Comparison of ENCODE assay signal across 14 mouse cellular contexts in genomic region chr14:27371669-27372076, GRCm38 (mm10). TPM values are rescaled to one million over a fixed set of nuclear protein-coding genes. Genes with fewer than 3 reads are reported as not detected.
DNase-seq lines count a peak whose midpoint lies in the region; ATAC-seq and TF ChIP-seq lines count a peak whose summit lies in the region.
"Had no signal": no experiment of that assay in that cellular context is flagged by ENCODE, and none has a peak within 500 bp of the region (broad histone marks: within the 10 kb centered on the region; RNA-seq: fewer than 3 reads in every experiment).

No protein-coding gene starts in this region.

- ATAC-seq in intestine, embryonic 15.5 days: no peak

- no peak overlapping the region for H3K4me2 ChIP-seq in intestine, embryonic 15.5 days (replicated peaks)
- H3K4me2 ChIP-seq: hindbrain, embryonic 12.5 days had no signal

- H3K36me3 ChIP-seq in E14TG2a.4 (ENCODE audit: insufficient read depth, low read length): no peaks in the 10 kb centered on the region
- no peaks in the 10 kb centered on the region for H3K36me3 ChIP-seq in intestine, embryonic 15.5 days
- H3K36me3 ChIP-seq: hindbrain, embryonic 12.5 days had no signal

- peak; percentile 96 for DNase-seq in heart, adult 11 months
- DNase-seq in heart, postnatal 10 days: no peak
- DNase-seq in cerebellum, adult 18-20 months: peak; percentile 66 to 73
- no peak for DNase-seq in right cerebral cortex, adult 18-20 months
- DNase-seq in lung, postnatal 14 days: no peak
- DNase-seq in kidney, postnatal 36 days: no peak
- DNase-seq: kidney, adult 9 months; layer of hippocampus, adult 9-11 months; lung, adult 2 months; thymus, postnatal 36 days had no signal

- no peaks in the 10 kb centered on the region for H3K9me3 ChIP-seq in E14TG2a.4 (ENCODE audit: low read length)
- H3K9me3 ChIP-seq in intestine, embryonic 15.5 days: no peaks in the 10 kb centered on the region
- H3K9me3 ChIP-seq: hindbrain, embryonic 12.5 days; megakaryocyte, embryonic 14.5 days had no signal

- H3K9ac ChIP-seq in intestine, embryonic 15.5 days: no peak overlapping the region
- H3K9ac ChIP-seq: hindbrain, embryonic 12.5 days had no signal

- WGBS in intestine, embryonic 15.5 days: 40% methylated on average over 8 of the region's 8 CpGs

- H3K4me1 ChIP-seq in E14TG2a.4 (replicated peaks; ENCODE audit: low read depth, low read length): peaks cover 90% of the 10 kb centered on the region
- H3K4me1 ChIP-seq in intestine, embryonic 15.5 days (replicated peaks): 0 out of 2 replicates have a peak, but pooled peaks cover 2% of the 10 kb centered on the region

- intact Hi-C loops in heart, postnatal 10 days (cut with DNase I): no loop called here

- peak overlapping the region; percentile 48 for H3K4me3 ChIP-seq in E14TG2a.4 (replicated peaks; ENCODE audit: low read length)
- H3K4me3 ChIP-seq in intestine, embryonic 15.5 days (replicated peaks): no peak overlapping the region
- H3K4me3 ChIP-seq: hindbrain, embryonic 12.5 days; megakaryocyte, embryonic 14.5 days had no signal

- no peaks in the 10 kb centered on the region for H3K27me3 ChIP-seq in E14TG2a.4 (ENCODE audit: insufficient read depth, low read length)
- H3K27me3 ChIP-seq in intestine, embryonic 15.5 days (replicated peaks): no peaks in the 10 kb centered on the region
- H3K27me3 ChIP-seq: hindbrain, embryonic 12.5 days; megakaryocyte, embryonic 14.5 days had no signal

- TF ChIP-seq CTCF in E14TG2a.4 (conservative IDR thresholded peaks at IDR 0.05; ENCODE audit: low read length): no peak

- H3K27ac ChIP-seq in intestine, embryonic 15.5 days: peak overlapping the region; percentile 15; the same call in 1 of the 2 replicates
- H3K27ac ChIP-seq: hindbrain, embryonic 12.5 days had no signal

RNA-seq across cellular contexts. Expression of gene Fam208a, which starts 57.0 kb away (rescaled TPM):
- total RNA-seq in heart, postnatal 10 days (2021): 10 to 100 TPM; 13.2 to 15.4 TPM
- 9.2 and 9.8 TPM in 2 replicates for polyA plus RNA-seq in intestine, embryonic 15.5 days (2015; fragmentation: Nextera tagmentation; extraction: Ambion mirVana)

Comparison
In these comparisons a context has a peak if more than half of its experiments do, and no peak if none do; other contexts are left out.
1. DNase-seq: peak in heart, adult 11 months (single experiment) and cerebellum, adult 18-20 months (2 of 2); none in heart, postnatal 10 days (0 of 2), right cerebral cortex, adult 18-20 months (single experiment), lung, postnatal 14 days (single experiment) and kidney, postnatal 36 days (0 of 2).